Mouse (Mus musculus) ES-Bruce4 (cell line): Measurements from ENCODE around the gene Nat8f2.

ENCODE experiments used
- CTCF ChIP-seq: IDR thresholded peaks from one replicate; pipeline ENCODE4 v1.8.1; 2011; ENCODE audit warnings: low read depth, low read length
- EP300 ChIP-seq: IDR thresholded peaks from 2 replicates; pipeline ENCODE4 v1.6.1; 2011; ENCODE audit warnings: low read depth, low read length; ENCODE audit not compliant: insufficient read depth
- POLR2A ChIP-seq: IDR thresholded peaks from one replicate; pipeline ENCODE4 v1.8.1; 2011; ENCODE audit warnings: low read length; ENCODE audit not compliant: insufficient read depth

- TF ChIP-seq CTCF (no peak), POLR2A (no peak), EP300 (0 out of 2 replicates have a peak, but pooled peaks have one; percentile 58)
Measured at GRCm38 (mm10) chr6:85849240-85849639, 19.7 kb downstream of the Nat8f2 start.
